Mouse (Mus musculus) brain, embryonic 14.5 days (tissue): ENCODE results near the gene Plekho2.

Source experiments
- CTCF ChIP-seq: fragments of 200-500 bp; IDR thresholded peaks from 2 replicates; pipeline ENCODE4 v1.5.1; 2012; ENCODE audit warnings: inconsistent platforms, mild to moderate bottlenecking, moderate library complexity, borderline replicate concordance; ENCODE audit not compliant: insufficient read depth, insufficient read length; ENCODE audit errors: extremely low read depth
- POLR2A ChIP-seq: fragments of 200-500 bp; IDR thresholded peaks from 2 replicates; pipeline ENCODE4 v1.6.1; 2012; ENCODE audit warnings: mild to moderate bottlenecking, inconsistent platforms, borderline replicate concordance; ENCODE audit not compliant: poor library complexity, insufficient read depth, insufficient read length, severe bottlenecking; ENCODE audit errors: extremely low read depth

GRCm38 (mm10) chr9:65587270-65587572, 7.4 kb upstream of the Plekho2 start:
- TF ChIP-seq CTCF (no peak), POLR2A (no peak)
